Mouse (Mus musculus) heart, postnatal 25 days (tissue): ENCODE data around the gene Pcx. TPM values are rescaled to one million over a fixed set of nuclear protein-coding genes. Genes with fewer than 3 reads are reported as not detected.

ENCODE experiments used
- DNase-seq: peaks from one replicate; pipeline ENCODE4 v3.0.0; 2022; ENCODE audit warnings: low spot score
- intact Hi-C: fragments of 180-260 bp; cut with DNase I; formaldehyde crosslinking; loops from one replicate; pipeline ENCODE4 v1.15.1; 2025
- microRNA-seq: library from miRNA; unstranded; fragments of <30 nt; microRNA quantifications from one replicate; pipeline ENCODE4 v1.2.0, GENCODE M21; 2022
- total RNA-seq, 2 experiments: library from RNA; stranded (reverse); gene quantifications; 2 replicates each; pipeline ENCODE4 v1.2.3; 2021

Pcx gene
- total RNA-seq, 2 experiments from 2014 or later, result 30.9 to 36.8 TPM

GRCm38 (mm10) chr19:4646917-4647492, 136.7 kb downstream of the Pcx start:
- no peak for DNase-seq
- intact Hi-C loops, result no loop called here

DNA sequence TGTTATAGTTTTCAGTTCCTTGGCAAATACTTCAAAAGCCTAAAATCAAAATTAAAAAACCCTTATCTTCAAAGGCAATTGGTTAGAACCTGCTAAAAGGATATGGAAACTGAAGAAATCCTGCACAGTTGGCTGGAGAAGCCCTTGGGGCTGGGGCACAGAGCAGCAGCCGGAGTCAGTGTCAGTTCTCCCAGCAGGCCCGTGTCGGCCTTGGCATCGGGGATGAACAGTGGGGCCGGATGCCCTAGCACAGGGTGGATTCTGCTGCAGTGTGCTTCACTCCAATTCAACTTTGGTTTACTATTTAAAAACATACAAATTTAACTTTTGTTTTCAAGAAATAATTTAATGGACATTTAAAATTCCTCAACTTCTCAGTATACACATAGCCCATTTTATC, 147.9 kb downstream of the Pcx start:
- DNase-seq, result no peak
- intact Hi-C loops, result no loop called here

DNA sequence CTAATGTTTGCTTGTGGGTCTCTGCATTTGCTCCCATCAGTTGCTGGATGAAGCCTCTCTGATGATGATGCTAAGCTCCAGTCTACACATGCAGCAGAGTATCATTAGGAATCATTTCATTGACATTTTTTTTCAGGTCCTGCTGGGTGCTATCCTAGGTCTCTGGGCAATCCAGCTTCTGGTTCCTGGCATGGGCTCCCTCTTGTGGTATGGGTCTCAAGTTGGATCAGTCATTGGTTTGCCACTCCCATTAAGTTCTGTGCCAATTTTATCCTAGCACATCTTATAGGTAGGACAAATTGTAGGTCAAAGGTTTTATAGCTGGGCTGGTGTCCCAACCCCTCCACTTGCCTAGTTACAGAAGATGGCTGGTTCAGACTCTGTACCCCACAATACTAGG, 156.5 kb downstream of the Pcx start:
- intact Hi-C loops, result no loop called here
- DNase-seq, result no peak

- no peak for DNase-seq
- intact Hi-C loops, result no loop called here
These were observed 160.5 kb downstream of the Pcx start for GRCm38 (mm10) chr19:4670776-4671175.

Small RNA genes within 50 kb of the gene (microRNA-seq; reads per million reads assigned to microRNA genes)
- gene Mir6986, result 1.1 reads per million

Other genes with a start within 250 kb of the Pcx start
- gene Ssh3, start 241.3 kb upstream of the Pcx start, total RNA-seq, result 1 to 10 TPM; 5.8 to 6.6 TPM
- gene Ankrd13d, start 227.3 kb upstream of the Pcx start, total RNA-seq, result 1 to 10 TPM; 1.2 to 1.5 TPM
- 10 to 100 TPM; 49.3 to 57.9 TPM for gene Grk2, start 204.2 kb upstream of the Pcx start, total RNA-seq
- gene Kdm2a, start 112.2 kb upstream of the Pcx start, total RNA-seq, result 10 to 100 TPM; 35.3 to 44.0 TPM
- gene Rhod, start 71.0 kb upstream of the Pcx start, total RNA-seq, result 1 to 10 TPM; 4.6 to 6.4 TPM
- gene Syt12, start 33.0 kb upstream of the Pcx start, total RNA-seq, result 1 to 10 TPM; 5.0 to 6.7 TPM
- gene 2010003K11Rik, start 11.9 kb upstream of the Pcx start, total RNA-seq, result under 1 TPM in 1 of 2 experiments, not detected in 1; 0.22 TPM
- gene Lrfn4, start 105.2 kb downstream of the Pcx start, total RNA-seq, result 10 to 100 TPM in 1 of 2 experiments, 1 to 10 TPM in 1; 9.5 to 10.5 TPM
- 10 to 100 TPM; 10.9 to 11.1 TPM for gene Rce1, start 115.2 kb downstream of the Pcx start, total RNA-seq
- not detected for gene Gm960, start 188.2 kb downstream of the Pcx start, total RNA-seq
- under 1 TPM; 0.31 to 0.60 TPM for gene Sptbn2, start 200.7 kb downstream of the Pcx start, total RNA-seq
- 1 to 10 TPM; 6.7 to 7.4 TPM for gene Rbm4b, start 246.0 kb downstream of the Pcx start, total RNA-seq